Mouse (Mus musculus): ENCODE measurements around the gene Scube1.

DNA sequence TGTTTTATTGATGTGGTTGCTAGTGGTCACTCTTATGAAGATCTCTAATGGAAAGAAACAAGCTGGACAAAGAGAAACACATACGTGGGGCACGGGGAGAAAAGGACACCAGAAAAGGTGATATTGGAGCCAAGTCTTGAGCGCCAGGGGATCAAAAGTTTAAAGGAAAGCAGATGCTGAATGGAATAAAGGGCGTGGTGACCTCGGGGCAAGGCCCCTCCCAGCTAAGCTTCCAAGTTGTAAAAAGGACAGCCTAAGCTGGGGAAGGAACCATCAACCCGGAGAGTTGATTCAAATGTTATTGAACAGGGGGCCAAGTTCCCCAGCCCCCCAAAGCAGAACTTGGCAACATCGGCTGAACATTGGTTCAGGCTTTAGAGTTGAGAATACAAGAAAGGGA is 93.8 kb downstream of the Scube1 start:
- TF ChIP-seq CTCF (IDR thresholded peaks at IDR 0.05; ENCODE audit: borderline replicate concordance, insufficient read depth, low read depth, low read length) (no peak), POLR2A (IDR thresholded peaks at IDR 0.05; ENCODE audit: borderline replicate concordance, insufficient read depth, low read length) (no peak)

All from cerebellum, adult 2 months (tissue).